Mouse (Mus musculus) layer of hippocampus, adult 6 months (tissue): ENCODE results near the gene Ascc2. TPM values are rescaled to one million over a fixed set of nuclear protein-coding genes. Genes with fewer than 3 reads are reported as not detected.

Source experiments
- long read RNA-seq, 2 experiments: library from polyadenylated mRNA; unstranded; transcript quantifications; one replicate each; pipeline ENCODE4 v2.0.0; 2019 to 2020
- polyA plus RNA-seq: library from polyadenylated mRNA; unstranded; fragments of <200 nt; fragmentation: Nextera tagmentation; gene quantifications from 2 replicates; pipeline ENCODE4 v1.2.3, GENCODE M21; 2021

Gene Ascc2
- polyA plus RNA-seq = 7.8 TPM in 2 replicates
- long read RNA-seq, experiment 1, partial matches to known transcripts = 7 of 12 reads
- long read RNA-seq, experiment 1, other reads (novel, unspliced or antisense) = 1 of 12 reads
- long read RNA-seq, experiment 2, transcript Ascc2-201 (20 exons, 2,650 nt) = major isoform, 49 of 77 reads
- long read RNA-seq, experiment 2, partial matches to known transcripts = 15 of 77 reads
- long read RNA-seq, experiment 2, other reads (novel, unspliced or antisense) = 13 of 77 reads

DNA sequence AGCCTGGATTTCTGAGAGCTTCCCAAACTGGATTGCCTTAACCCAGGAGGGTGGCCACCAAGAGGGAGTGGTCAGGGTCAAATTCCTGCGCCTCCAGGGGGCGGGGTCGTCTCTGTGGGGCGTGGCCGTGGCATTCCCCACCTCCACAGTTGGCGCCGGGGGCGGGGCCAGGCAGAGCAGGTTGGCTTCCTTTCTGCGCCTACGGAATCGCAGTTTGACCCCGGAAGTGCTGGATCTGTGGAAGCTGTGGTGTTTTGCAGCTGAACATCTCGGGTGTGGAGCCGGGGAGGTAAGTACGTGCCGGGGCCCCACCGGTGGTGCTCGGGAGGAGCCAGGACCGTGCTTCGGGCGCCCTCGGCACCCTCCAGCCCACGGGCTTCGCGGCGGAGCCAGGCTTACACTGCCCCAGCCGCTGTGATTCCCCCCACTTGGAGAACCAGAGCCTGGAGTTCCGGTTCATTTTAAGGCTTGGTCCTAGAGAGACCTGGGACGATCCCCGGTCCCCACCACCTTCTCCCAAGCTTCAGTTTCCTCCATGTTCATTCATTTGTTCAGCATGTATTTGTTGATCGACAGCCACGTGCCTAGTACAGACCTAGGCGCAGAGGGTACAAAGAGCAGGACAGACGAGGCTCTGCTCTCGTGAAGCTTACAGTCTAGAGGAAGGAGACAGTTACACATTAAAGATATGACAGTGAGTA, at the start of gene Ascc2:
Gene Ascc2, plus strand, starts transcription at position 214 of the 701 bp plus-strand sequence.

DNA sequence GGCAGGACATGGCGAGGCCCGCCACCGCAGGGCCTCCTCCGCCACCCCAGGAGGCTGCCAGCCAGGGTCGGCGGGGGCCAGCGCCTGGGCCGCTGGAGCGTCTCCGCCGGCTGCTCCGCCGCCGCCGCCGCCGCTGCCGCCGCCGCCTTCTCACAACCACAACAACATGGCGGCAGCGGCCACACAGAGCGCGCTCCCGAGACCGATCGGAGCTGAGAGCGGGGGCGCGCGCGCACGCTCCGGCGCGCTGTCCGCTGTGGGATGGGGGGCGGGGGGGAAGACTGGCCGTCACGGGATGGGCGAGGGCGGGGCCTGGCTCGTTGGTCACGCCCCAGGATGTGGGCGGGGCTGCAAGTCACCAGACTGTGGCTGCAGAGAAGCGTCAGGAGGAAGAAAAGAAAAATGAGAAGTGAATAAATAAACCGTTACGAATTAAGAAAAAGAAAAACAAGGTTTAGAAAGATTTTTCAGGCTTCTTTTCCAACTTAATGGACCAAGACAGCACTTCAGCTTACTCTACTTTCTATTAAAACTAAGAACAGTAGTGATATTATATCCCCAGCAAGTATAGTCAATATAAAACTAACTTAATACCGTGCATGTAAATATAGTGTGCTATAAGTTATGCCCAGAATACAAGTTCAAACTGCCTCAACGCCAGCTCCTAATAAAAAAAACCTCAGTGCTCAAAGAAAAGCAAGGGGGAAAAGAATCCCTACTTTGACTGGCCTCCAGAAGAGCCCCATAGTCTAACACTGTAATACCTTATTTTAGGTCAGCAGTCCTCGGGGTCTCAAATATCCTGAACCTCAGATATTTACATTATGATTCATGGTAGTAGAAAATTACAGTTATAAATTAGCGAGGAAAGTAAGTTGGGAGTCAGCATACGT, 42.7 kb upstream of the Ascc2 start, which contains the start of gene Mtmr3:
Gene Mtmr3, minus strand, starts transcription at position 256 of the 893 bp plus-strand sequence.

DNA sequence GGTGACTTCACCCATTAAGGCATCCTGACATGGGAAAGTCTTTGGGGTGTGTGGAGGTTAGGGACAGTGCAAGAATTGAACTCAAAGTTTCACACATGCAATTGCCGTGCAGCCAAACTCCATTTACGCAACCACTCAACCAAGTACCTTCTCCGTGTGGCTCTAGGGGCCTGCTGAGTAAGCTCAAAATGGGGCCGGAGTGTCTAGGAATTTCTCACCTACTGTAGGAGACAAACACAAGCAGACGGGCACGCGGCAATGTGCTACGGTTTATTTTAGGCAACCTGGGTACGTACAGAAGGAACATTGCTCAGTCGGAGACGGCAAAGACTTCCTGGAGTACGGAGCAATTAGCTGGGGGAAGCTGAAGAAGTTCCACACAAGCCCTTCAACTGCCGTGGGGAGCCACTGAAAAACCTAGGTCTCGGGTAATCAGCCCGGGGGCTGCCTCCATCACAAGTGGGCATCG, 17.5 kb upstream of the Ascc2 start, which contains the start of gene Gm11032:
Gene Gm11032, plus strand, starts transcription at position 51 of the 469 bp plus-strand sequence.

DNA sequence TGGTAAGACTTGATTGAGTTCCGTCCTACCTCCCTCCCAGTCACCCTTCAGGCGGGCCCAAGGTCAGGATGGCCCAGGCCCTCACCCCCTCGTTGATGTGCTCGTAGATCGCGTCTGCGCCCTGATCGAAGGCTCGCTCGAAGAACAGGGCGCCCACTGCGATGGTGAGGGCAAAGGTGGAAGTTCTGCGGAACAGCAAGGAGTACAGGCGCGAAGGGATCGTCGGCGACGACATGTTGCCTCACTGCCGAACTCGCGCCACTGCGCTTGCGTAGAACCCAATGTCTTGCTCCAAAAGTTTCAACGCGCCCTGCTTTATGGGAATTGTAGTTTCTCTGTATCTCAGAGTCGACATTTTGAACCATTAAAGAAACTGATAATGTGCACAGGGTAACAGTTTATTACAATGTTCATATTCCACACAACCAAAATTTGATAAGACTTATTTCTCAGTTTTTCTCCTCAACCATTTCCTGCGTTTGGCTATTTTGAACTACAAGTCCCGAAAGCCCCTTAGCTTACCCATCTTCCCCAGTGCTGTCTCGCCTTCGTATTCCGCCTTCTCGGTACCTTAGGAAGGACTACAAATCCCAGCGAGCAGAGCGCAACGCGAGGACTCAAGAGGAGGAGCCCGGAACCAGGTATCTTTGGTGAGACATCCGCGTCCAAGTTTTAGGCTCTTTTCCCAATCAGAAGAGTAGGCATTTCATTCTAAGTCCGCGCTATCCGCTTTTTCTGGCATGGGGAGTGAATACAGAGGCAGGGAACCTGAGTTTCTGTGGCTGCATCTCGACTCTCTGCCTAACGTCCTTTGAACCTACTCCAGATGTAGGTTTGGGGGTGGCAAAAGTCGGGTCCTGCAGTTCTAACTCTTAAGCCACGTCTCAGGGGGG, 66.8 kb downstream of the Ascc2 start, which contains the start of the genes Uqcr10 and Zmat5:
Gene Uqcr10, minus strand, starts transcription at position 271 of the 893 bp plus-strand sequence.
Gene Zmat5, plus strand, starts transcription at position 607 of the 893 bp plus-strand sequence.

Other genes with a start within 250 kb of the Ascc2 start
- gene Hormad2, start 196.6 kb upstream of the Ascc2 start, polyA plus RNA-seq = 0.11 and 0.14 TPM in 2 replicates
- gene Mtmr3, start 42.9 kb upstream of the Ascc2 start, polyA plus RNA-seq = 7.3 and 8.3 TPM in 2 replicates
- not detected in 2 replicates for gene Gm11032, start 17.7 kb upstream of the Ascc2 start, polyA plus RNA-seq
- 1,556 and 1,759 TPM in 2 replicates for gene Uqcr10, start 66.6 kb downstream of the Ascc2 start, polyA plus RNA-seq
- 76.3 and 82.8 TPM in 2 replicates for gene Zmat5, start 66.9 kb downstream of the Ascc2 start, polyA plus RNA-seq
- gene Cabp7, start 109.0 kb downstream of the Ascc2 start, polyA plus RNA-seq = 36.4 and 37.8 TPM in 2 replicates
- gene Nf2, start 211.8 kb downstream of the Ascc2 start, polyA plus RNA-seq = 18.3 and 18.7 TPM in 2 replicates
- gene Nipsnap1, start 236.2 kb downstream of the Ascc2 start, polyA plus RNA-seq = 102 and 117 TPM in 2 replicates